Mouse (Mus musculus) liver, embryonic 14.5 days (tissue): Measurements from ENCODE around the gene Acox1. TPM values are rescaled to one million over a fixed set of nuclear protein-coding genes. Genes with fewer than 3 reads are reported as not detected.

Experiments
- ATAC-seq: fragments of 200-750 bp; cut with Nextera tagmentation; 2 replicates; pipeline ENCODE4 v1.8.0; 2017; ENCODE audit warnings: moderate number of reproducible peaks, mild to moderate bottlenecking, moderate library complexity; ENCODE audit not compliant: insufficient read depth
- DNase-seq, 3 experiments: peaks; one replicate each; pipeline ENCODE4 v3.0.0-alpha.2; 2012 to 2013; ENCODE audit warnings: low read depth in 3 of 3, low spot score in 3 of 3
- H3K27ac ChIP-seq: fragments of 300-500 bp; sonication (generic); 2 replicates; pipeline ENCODE4 v1.5.1; 2014; ENCODE audit warnings: moderate library complexity, mild to moderate bottlenecking, control low read depth, inconsistent platforms
- H3K27me3 ChIP-seq: fragments of 300-500 bp; sonication (generic); 2 replicates; pipeline ENCODE4 v1.6.1; 2014; ENCODE audit warnings: mild to moderate bottlenecking, low read length, moderate library complexity; ENCODE audit not compliant: control insufficient read depth, insufficient read depth
- H3K36me3 ChIP-seq: fragments of 300-500 bp; sonication (generic); replicated peaks from 2 replicates; pipeline ENCODE4 v1.6.1; 2014; ENCODE audit warnings: low read depth; ENCODE audit not compliant: control insufficient read depth, insufficient read depth
- H3K4me1 ChIP-seq, 2 experiments: fragments of 200-500 bp in 1 of 2; fragments of 300-500 bp in 1 of 2; sonication (generic) in 1 of 2; replicated peaks; 2 replicates each; pipeline ENCODE4 v1.6.1; 2012 to 2014; ENCODE audit warnings: antibody characterized with exemption in 1 of 2, inconsistent platforms in 1 of 2, low read length in 1 of 2; ENCODE audit not compliant: control insufficient read depth in 2 of 2, insufficient read depth in 2 of 2
- H3K4me2 ChIP-seq: fragments of 300-500 bp; sonication (generic); 2 replicates; pipeline ENCODE4 v1.6.1; 2014; ENCODE audit warnings: low read depth, mild to moderate bottlenecking, control low read depth, moderate library complexity
- H3K4me3 ChIP-seq, 2 experiments: fragments of 200-500 bp in 1 of 2; fragments of 300-500 bp in 1 of 2; sonication (generic) in 1 of 2; 2 replicates each; pipeline ENCODE4 v1.5.1; 2012 to 2014; ENCODE audit warnings: low read depth in 2 of 2, low read length in 2 of 2, mild to moderate bottlenecking in 2 of 2, control low read depth in 1 of 2, inconsistent platforms in 1 of 2, moderate library complexity in 1 of 2; ENCODE audit not compliant: insufficient read depth in 1 of 2
- H3K9ac ChIP-seq: fragments of 300-500 bp; sonication (generic); replicated peaks from 2 replicates; pipeline ENCODE4 v1.6.1; 2014; ENCODE audit warnings: mild to moderate bottlenecking, control low read depth, moderate library complexity
- H3K9me3 ChIP-seq: fragments of 300-500 bp; sonication (generic); 2 replicates; pipeline ENCODE4 v1.6.1; 2016; ENCODE audit warnings: low read length, mixed read lengths; ENCODE audit not compliant: control insufficient read depth
- CTCF ChIP-seq: IDR thresholded peaks from 2 replicates; pipeline ENCODE4 v1.5.1; 2016; ENCODE audit warnings: antibody characterized with exemption, low read depth, control low read depth
- EP300 ChIP-seq: IDR thresholded peaks from 2 replicates; pipeline ENCODE4 v1.6.1; 2016; ENCODE audit warnings: antibody characterized with exemption, low read depth
- WGBS: fragments of 180-500 bp; shearing (Covaris S2); extraction: QIAGEN DNeasy Blood & Tissue Kit; methylation state at CpG from one replicate; pipeline ENCODE4 v1.1.7; 2014; ENCODE audit not compliant: insufficient replicate concordance; 5-methylcytosine and 5-hydroxymethylcytosine counted together
- polyA plus RNA-seq, 2 experiments: library from polyadenylated mRNA; depleted of rRNA in 1 of 2; stranded (reverse) in 1 of 2; unstranded in 1 of 2; fragments of >200 nt; fragmentation: Nextera tagmentation in 1 of 2; extraction: Ambion mirVana in 1 of 2; gene quantifications; 2 replicates each; pipeline versions ENCODE4 v1.2.1 to v1.2.3; 2012 to 2014

The Acox1 gene
- polyA plus RNA-seq, 2 experiments, result 14.8 to 16.6 TPM

DNA sequence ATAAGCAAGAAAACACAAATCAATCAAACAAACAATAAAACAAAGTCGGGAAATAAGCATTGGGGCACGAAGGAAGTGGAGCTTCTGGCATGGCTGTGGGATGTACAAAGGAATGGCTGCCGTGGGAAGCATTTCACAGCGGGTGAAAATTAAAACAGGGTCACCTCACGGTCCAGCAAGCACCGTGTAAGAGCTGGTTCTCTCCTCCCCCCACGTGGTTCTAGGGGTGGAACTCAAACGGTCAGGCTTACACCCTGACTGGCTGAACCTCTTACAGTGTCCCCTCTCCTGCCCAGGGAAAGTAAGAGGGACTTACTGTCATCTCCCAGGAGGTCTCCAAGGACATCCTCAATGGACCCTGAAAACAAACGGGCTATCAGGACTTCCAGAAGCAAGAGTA, 35.8 kb downstream of the Acox1 start:
- Histone ChIP-seq H3K4me1 (peaks cover 2 to 9% of the 10 kb centered on the region in 2 experiments; a peak in 3 of 4 replicates), H3K27me3 (no peaks in the 10 kb centered on the region), H3K27ac (no peak overlapping the region), H3K9me3 (no peaks in the 10 kb centered on the region), H3K9ac (no peak overlapping the region), H3K4me3 (no peak overlapping the region), H3K36me3 (no peaks in the 10 kb centered on the region), H3K4me2 (no peak overlapping the region)
- no peak for ATAC-seq
- TF ChIP-seq EP300 (no peak), CTCF (no peak)
- 60% methylated on average over 9 of the region's 9 CpGs for WGBS
- DNase-seq, result no peak

DNA sequence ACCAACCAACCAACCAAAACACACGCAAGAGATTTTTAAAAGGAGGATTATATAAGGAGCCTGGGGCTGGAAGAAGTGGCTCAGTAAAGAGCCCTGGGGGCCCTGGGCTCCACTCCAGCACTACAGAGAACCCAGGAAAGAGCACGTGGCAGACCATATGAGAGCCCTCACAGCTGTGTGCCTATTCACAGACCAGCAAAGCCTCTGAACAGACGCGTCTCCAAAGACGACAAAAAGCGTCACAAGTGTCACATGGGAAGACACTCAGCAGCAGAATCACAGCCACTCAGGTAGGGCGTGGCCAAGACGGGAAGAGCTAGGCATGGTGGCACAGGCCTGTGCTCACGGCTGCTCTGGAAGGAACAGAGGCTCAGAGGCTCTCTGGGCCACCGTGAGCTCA, 36.7 kb downstream of the Acox1 start:
- Histone ChIP-seq H3K9me3 (no peaks in the 10 kb centered on the region), H3K36me3 (no peaks in the 10 kb centered on the region), H3K4me1 (peaks cover 0 to 8% of the 10 kb centered on the region in 2 experiments; a peak in 3 of 4 replicates), H3K27me3 (no peaks in the 10 kb centered on the region), H3K4me3 (no peak overlapping the region), H3K9ac (no peak overlapping the region), H3K27ac (no peak overlapping the region), H3K4me2 (no peak overlapping the region)
- DNase-seq, result no peak
- no peak for ATAC-seq
- TF ChIP-seq CTCF, result no peak
- TF ChIP-seq EP300, result no peak
- WGBS, result 70% methylated on average over 10 of the region's 10 CpGs

DNA sequence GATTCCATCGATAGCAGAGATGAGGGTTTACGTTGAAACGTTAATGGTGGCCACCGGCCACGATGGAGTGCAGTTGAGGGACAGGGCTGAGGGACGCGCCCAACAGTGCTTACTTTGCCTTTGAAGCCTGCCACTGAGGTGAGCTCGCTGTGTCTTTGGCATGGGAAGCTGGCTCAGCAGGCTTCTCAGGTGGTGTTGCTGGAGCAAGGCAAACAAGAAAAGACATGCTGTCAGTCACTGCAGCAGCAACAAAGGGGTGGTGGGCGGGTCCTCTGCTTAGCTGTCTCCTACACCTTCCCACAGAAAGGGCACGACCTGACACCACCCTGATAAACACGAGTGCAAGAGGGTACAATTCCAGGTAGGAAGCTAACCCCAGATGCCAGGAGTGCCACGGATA, 37.5 kb downstream of the Acox1 start:
- no peak for TF ChIP-seq EP300
- TF ChIP-seq CTCF, result no peak
- ATAC-seq, result no peak

DNA sequence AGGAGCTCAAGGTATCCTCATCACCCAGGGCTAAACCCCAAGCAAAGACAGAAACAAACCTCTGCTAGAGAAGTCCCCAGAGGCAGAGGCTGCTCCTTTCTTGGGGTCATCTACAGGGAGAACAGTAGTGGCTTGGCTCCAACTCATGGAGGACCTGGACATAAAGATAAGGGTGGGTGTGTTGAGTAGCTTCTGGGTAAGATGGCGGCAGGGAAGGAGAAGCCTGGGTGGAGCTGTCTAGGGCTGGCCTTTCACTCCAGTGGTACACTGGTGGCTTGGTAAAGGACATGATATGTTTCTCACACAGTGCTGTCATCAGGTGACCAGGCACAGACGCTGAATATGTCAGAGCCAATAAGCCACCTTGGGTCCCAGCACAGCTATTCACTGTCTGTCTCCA, 47.9 kb downstream of the Acox1 start:
- WGBS, result 49% methylated on average over 2 of the region's 2 CpGs
- DNase-seq, result peak; percentile 57 to 63 (median 60)
- no peaks in the 10 kb centered on the region for H3K27me3 ChIP-seq
- no peaks in the 10 kb centered on the region for H3K9me3 ChIP-seq
- peak overlapping the region; percentile 25; the same call in 1 of the 2 replicates for H3K4me2 ChIP-seq
- TF ChIP-seq CTCF, result no peak
- no peak for TF ChIP-seq EP300
- peak overlapping the region; percentile 73 for H3K27ac ChIP-seq
- H3K9ac ChIP-seq, result no peak overlapping the region; the same call in 1 of the 2 replicates
- peaks cover 18 to 20% of the 10 kb centered on the region in 2 experiments for H3K4me1 ChIP-seq
- peaks cover 6% of the 10 kb centered on the region for H3K36me3 ChIP-seq
- no peak overlapping the region for H3K4me3 ChIP-seq
- ATAC-seq, result peak; percentile 88

More for the DNA sequence above, 37.5 kb downstream of the Acox1 start:
- H3K27ac ChIP-seq, result no peak overlapping the region
- no peaks in the 10 kb centered on the region for H3K27me3 ChIP-seq
- 66% methylated on average over 12 of the region's 12 CpGs for WGBS
- DNase-seq, result no peak
- no peaks in the 10 kb centered on the region for H3K4me1 ChIP-seq
- H3K9me3 ChIP-seq, result no peaks in the 10 kb centered on the region
- H3K4me2 ChIP-seq, result no peak overlapping the region
- H3K36me3 ChIP-seq, result no peaks in the 10 kb centered on the region
- H3K9ac ChIP-seq, result no peak overlapping the region
- H3K4me3 ChIP-seq, result no peak overlapping the region

DNA sequence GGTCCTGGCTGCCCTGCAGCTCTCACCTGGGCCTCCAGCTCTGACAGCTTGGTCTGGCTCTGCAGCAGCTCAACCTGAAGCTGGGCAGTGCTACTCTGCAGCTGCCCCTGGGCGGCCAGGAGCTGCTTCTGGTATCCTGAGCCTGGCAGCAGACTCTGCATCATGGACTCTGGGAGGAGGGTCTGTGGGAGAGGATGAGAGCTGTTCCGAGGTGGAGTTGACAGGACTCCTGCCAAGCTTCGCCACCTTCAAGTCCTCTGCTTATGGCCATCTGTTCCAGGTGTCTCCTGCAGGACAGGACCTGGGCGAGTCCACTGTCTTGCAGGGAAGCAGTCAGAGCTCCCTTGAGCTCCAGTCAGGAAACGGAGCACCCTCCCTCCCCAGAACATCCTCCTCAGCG, 49.5 kb downstream of the Acox1 start:
- ATAC-seq (no peak), DNase-seq (no peak)
- H3K27me3 ChIP-seq, result no peaks in the 10 kb centered on the region
- 78% methylated on average over 6 of the region's 6 CpGs for WGBS
- no peak for TF ChIP-seq CTCF
- TF ChIP-seq EP300, result no peak
- H3K4me1 ChIP-seq, result peaks cover 18 to 20% of the 10 kb centered on the region in 2 experiments
- no peak overlapping the region for H3K9ac ChIP-seq
- H3K27ac ChIP-seq, result no peak overlapping the region
- H3K36me3 ChIP-seq, result peaks cover 6% of the 10 kb centered on the region
- H3K4me2 ChIP-seq, result no peak overlapping the region
- no peak overlapping the region for H3K4me3 ChIP-seq
- H3K9me3 ChIP-seq, result no peaks in the 10 kb centered on the region
